Mouse (Mus musculus) ovary, postnatal 10 days (tissue): ENCODE results near the gene Apbb1ip.
"Not testable (repeated sequence)": the region's sequence is repeated elsewhere in the genome, so short reads cannot be mapped to it uniquely, and the experiment has no call there.

ENCODE experiments used
- DNase-seq: peaks from one replicate; pipeline ENCODE4 v3.0.0; 2022; ENCODE audit warnings: low spot score

The Apbb1ip gene

DNA sequence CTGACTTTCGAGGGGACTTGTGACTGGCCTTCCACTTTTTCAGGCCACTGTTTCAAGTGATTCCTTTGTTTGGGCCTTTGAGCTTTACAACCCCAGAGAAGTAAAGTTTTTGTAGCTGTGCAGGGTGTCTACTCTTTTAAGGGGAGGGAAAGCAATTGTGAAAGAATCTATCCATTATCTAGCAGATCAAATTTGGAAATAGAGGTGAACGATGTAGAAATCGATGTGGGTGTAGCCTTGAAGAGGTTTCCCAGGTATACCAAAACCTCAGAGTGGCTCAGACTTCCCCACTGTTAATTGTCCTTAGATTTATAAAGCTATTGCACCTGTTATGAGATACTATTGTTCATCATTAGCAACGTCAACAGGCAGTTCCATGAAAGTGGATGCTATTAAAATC lies 71.6 kb downstream of the Apbb1ip start:
- no peak for DNase-seq

DNA sequence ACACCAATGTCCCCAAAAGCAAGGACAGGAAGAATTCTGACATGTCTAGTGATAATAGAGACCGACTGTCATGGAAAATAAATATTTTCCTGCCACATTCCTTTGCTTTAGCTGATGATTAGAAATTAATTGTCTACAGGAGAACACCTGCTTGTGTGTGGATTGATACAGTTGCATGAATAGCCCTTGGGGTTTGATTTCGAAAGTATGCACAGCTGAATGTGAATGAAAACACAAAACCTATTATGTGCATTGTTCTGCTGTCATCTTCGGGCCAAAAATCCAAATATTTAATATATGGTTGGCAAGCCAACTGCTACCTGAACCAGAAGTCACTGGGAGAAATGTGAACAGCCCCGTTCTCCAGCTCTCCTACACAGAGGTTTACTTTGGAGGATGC lies 78.0 kb downstream of the Apbb1ip start:
- no peak for DNase-seq

DNA sequence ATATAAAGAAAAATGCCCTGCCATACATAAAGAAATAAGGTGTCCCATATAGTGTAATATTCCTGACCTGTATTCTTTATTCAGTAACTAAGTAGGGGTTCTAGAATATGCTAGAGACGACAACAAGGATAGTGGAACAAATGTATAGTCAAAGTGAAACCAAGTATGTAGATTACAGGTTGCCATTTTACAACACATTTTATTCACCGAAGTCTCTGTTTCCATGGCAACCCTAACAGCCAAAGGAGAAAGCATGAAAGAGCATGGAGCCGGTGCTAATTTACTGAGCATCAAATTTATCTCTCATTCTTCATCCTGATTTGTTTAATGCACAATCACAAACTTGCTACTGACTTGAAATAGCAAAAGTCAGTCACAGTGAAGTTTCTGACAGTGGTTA lies 83.6 kb downstream of the Apbb1ip start:
- DNase-seq, result no peak

DNA sequence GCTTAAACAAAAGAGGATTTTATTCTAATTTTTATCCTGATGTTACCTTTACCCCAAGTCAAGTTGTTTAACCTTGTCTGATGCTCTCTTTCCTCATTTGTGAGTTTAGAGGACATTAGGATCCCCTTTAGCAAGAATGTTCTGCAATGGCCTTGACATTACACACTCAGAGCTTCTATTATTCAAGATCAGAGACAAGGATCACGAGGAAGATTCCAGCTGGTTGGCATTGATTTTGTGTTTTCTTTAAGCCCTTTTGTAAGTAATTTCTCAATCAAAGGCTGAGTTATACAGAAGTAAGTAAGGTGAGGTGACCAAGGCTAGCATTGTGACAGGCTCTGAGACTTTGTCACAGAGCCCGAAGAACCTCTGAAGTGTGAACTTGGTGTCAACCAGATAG lies 88.3 kb downstream of the Apbb1ip start:
- no peak for DNase-seq

DNA sequence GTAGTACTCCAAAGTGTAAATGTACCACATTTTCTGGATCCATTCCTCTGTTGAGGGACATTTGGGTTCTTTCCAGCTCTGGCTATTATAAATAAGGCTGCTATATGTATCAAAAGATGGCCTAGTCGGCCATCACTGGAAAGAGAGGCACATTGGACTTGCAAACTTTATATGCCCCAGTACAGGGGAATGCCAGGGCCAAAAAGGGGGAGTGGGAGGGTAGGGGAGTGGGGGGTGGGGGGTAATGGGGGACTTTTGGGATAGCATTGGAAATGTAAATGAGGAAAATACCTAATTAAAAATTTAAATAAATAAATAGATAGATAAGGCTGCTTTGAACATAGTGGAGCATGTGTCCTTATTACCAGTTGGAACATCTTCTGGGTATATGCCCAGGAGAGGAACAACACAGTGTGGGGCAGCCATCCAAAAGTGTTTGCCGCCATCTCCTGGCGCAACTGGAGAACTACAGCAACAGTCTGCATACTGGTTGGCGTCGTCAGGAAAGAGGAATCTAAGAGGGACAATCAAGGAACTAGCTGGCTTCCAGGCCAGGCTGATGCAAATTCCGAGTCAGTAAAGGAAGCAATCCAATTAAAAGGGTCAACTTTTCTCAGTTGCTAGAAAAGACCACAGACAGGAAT lies 90.6 kb downstream of the Apbb1ip start:
- DNase-seq, result peak; percentile 35

DNA sequence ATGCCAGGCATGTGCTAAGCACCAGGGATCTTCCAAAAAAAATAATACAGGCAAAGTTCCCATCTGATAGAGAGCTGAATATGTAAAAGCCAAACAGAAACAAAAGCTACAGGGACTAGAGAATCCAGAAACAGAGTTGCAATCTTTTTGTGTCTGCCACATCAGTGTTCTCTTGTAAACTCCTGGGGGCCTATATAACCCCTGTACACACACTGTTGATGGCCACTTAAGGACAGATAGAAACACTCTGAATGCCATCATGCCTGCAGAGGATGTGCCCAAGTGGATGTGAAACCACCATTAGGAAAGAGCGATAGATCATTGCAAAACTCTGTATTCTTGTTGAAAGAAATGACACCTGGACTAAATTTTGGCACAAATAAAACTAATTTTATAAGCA lies 91.9 kb downstream of the Apbb1ip start:
- DNase-seq, result no peak

DNA sequence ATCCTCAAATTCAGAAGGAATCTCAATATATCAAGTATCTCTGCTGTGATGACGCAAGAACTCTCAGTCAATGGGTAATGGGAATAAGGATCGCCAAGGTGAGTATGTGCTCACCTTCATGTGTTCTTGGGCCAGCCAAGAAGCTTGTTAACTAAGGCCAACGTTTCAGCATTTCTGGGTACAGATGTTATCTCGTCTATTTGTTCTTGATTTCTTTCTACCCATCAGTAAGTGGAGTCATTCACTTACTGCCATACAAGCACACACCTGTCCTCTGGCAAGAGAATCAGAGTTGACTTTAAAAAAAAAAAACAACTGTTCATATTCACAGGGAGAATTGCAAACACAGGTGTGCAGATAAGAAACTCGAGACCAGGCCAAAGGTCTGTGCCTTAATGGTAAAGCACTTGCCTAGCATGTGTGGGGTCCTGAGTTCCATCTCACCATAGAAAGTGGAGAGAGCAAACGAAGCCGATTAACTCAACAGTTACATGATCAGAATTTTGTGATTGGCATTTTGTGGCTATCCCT lies 93.1 kb downstream of the Apbb1ip start:
- no peak for DNase-seq

DNA sequence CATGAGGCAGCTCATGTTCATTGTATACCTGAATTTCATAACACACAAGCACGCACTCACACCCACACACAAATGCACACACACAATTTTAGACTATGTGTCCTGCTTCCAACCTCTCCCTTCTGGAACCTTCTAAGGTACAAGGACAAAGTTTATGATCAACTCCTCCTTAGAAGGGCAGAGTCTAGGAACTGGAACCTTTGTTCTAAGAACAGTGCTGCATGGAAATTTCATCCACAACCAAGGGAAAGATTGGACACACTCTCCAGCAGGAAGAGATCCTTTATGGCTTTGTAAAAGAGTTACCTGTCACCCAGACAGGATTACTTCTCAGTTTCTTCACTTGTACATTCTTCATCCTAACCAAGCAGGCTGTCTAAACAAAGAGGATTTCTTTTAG lies 99.3 kb downstream of the Apbb1ip start:
- no peak for DNase-seq

DNA sequence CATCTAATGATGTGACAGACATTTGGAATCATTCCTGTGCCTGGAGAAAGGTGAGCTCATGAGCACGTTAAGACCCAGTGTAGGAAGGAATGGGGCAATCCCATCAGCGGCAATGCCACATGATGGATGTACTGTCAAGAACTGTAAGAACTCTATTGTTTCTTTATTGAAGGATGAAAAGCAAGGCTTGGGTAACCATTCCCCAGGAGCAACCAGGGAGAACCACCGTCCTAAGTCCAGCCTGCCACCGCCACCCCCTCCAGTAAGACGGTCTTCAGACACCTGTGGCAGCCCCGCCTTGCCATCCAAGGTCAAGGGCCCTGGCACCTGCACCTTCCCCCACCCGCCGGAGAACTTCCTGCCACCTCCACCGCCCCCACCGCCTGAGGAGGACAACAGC lies 100.7 kb downstream of the Apbb1ip start:
- no peak for DNase-seq

DNA sequence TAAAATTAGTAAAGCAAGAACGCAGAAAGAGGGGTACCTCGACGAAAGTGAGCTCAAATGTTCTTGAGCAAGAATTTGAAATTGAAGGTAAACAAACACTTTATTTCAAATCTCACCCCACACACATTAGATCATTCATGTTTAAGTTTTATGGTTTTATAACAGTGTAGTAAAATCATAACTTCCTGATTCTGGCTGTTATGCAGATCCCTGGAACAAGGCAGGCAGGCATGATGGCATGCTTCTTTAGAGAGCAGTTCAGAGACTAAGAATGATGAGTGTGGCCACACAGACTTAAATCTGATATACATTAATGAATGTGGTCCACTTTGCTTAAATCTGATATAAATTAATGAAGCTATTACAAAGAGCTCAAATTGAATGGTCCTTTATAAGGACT lies 102.7 kb downstream of the Apbb1ip start:
- no peak for DNase-seq

DNA sequence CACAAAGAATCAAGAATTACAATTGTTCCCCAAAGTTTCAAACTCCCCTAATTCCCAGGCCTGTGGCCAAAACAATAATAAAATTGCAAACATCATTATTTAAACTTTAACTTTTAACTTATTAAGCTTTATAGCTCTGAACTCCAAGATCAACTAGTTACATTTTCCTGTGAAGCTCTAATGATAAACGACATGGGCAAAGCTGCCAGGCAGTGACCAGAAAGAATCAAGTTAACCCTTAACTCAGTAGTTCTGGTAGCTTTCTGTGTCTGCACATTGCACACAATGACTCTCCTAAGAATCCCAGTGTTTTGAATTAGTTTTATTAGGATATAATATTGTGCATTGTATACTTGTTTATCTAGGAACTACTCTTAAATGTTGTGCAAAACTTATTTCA lies 104.9 kb downstream of the Apbb1ip start:
- no peak for DNase-seq

DNA sequence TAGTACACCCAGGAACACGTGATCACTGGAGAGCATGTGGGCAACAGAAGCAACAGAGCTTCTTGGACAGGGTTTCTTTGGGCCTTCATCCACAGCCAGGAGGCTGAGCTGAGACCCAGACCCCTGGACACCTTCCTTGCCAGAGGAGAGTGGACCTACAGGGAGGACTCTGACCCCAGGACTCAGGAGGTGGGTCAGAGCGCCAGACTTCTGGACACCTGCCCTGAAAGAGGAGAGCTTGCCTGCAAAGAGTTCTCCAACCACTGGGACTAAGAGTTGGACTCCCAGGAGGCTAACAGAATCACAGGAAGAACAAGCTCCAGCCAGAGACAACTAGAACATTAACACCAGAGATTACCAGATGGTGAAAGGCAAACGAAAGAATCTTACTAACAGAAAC lies 106.8 kb downstream of the Apbb1ip start:
- not testable (repeated sequence) for DNase-seq

DNA sequence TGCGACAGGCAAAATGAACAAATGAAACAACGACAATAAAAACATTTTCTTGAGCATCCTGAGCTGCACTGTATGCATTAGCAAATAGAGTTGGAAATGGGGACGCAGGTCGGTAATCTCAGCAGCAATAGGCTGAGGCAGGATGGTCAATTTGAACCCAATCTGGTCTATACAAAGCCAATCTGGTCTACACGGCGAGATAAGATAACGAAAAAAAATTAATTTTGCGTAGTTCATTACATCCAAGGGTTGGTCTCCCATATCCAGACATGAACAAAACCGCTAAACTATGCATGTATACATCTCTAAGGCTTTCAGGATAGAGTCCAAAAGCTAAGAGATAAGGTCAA lies 121.0 kb downstream of the Apbb1ip start:
- no peak for DNase-seq

DNA sequence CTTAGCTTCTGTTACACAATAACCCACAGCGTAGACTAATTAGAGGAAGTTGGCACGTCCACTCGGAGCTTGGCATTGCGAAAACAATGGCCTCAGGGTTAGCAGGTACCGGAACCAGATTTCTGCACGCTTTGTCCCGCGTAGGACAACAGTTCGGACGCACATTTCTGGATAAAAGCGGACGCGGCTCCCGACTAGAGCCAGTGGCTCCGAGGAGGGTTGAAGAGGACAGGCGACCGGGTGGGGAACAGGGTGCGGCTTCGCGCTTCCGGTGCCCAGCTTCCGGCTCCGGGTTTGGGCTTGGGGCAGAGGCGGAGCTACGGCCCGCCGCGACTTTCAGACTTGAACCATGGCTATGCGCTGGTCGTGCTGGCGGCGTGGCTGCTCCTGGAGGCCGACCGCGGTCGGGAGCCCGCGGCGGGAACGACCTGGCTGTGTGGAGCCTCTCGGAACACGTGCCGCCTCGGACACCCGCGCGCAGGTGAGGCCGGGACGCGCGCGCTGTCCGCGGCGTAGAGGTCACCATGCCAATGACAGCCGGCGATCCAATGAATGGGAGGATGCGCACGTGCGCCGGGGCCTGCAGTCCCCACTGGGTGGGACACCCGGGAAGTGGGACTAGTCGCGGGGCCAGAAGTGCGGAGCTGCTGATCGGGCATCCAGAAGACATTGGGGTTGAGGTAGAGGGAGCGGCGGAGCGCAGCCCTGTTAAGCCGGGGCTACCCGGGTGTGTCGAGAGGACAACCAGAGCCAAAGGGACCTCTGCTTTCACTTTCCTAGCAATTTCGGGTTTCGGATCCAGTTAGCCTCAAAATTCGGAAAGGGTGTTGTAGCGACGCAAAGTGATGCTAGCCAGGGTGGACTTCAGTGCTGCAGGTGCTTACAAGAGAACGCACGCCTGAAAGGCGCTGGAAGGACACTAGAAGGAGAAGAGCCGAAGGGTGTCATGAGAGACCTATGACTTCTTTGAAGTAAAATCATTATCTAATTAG lies 121.7 kb downstream of the Apbb1ip start, which contains the start of gene Pdss1:
TSS of gene Pdss1 (plus strand) at position 241 of the 992 bp plus-strand sequence.
- peak; percentile 70 for DNase-seq

DNA sequence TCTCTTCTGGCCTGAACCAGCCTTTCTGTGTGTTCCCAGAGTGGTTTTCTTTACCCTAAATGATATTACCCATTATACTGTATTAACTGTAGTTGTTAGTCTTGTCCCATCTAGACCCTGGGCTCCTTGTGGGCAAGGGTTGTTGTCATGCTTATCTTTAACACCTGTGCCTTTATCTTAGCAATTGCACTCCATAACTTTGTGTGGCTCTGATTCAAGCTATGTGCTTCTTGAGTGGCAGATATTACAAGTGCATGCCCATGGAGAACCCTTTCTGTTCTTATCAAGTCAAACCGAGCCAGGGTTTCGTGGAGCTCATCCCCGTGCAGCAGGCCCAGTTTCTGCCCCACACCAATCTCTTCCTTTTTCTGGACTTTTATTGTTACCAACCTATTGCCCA lies 130.1 kb downstream of the Apbb1ip start:
- no peak for DNase-seq

DNA sequence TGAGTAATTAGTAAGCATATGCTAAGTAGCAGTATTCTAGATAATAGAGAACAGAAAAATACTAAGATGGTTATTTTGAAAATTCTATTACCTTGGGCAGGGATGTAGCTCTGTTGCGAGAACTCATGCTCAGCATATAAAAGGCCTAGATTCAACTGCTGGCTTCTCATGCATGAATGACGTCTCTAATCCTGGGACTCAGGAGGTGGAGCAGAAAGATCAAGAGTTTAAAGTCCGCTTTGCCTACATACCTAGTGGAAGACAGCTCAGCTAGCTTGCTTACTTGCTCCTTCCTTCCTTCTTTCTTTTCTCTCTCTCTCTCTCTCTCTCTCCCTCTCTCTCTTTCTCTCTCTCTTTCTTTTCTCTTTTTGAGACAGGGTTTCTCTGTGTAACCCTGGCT lies 140.5 kb downstream of the Apbb1ip start:
- DNase-seq, result no peak

DNA sequence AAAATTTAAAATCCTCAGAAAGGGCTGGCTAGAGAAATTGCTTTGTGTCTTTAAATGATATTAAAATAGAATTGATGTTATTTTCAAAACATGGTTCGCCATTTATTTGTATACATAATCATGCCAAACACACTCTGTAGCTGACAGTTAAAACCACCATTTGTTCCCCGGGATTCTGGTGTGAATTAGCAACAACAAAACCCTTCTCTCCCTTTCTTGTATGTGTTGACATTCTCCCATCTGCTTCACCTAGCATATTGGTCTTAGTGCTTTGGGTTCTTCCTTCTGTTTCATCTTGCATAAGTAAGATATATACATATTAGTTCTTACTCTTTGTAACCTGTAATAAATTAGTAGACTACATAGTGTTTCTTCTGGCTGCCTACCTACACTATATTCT lies 144.8 kb downstream of the Apbb1ip start:
- DNase-seq, result no peak
